Mouse (Mus musculus) CD4-positive, CD25-positive, alpha-beta regulatory T cell, adult 4 months (primary cell): Measurements from ENCODE around the gene Aldh3a2. TPM values are rescaled to one million over a fixed set of nuclear protein-coding genes. Genes with fewer than 3 reads are reported as not detected.

Experiments
- polyA plus RNA-seq, 2 experiments: library from polyadenylated mRNA; unstranded; fragments of 100-300 nt; shearing (Covaris generic); gene quantifications; one replicate each; pipeline ENCODE4 v1.2.1; 2017

The Aldh3a2 gene
- polyA plus RNA-seq, 2 experiments from 2014 or later: 35.8 to 49.3 TPM

Other genes with a start within 250 kb of the Aldh3a2 start
- not detected for gene Kcnj12, start 244.9 kb downstream of the Aldh3a2 start, polyA plus RNA-seq
- gene Tnfrsf13b, start 140.7 kb downstream of the Aldh3a2 start, polyA plus RNA-seq: 10 to 100 TPM; 77.2 to 97.2 TPM
- 10 to 100 TPM; 11.3 to 13.1 TPM for gene Usp22, start 92.4 kb downstream of the Aldh3a2 start, polyA plus RNA-seq
- gene Aldh3a1, start 59.9 kb downstream of the Aldh3a2 start, polyA plus RNA-seq: not detected
- not detected for gene Slc47a2, start 75.4 kb upstream of the Aldh3a2 start, polyA plus RNA-seq
- gene Slc47a1, start 110.9 kb upstream of the Aldh3a2 start, polyA plus RNA-seq: not detected
- gene Rnf112, start 186.7 kb upstream of the Aldh3a2 start, polyA plus RNA-seq: not detected
- gene Mfap4, start 218.0 kb upstream of the Aldh3a2 start, polyA plus RNA-seq: not detected
- gene Mapk7, start 226.9 kb upstream of the Aldh3a2 start, polyA plus RNA-seq: 10 to 100 TPM in 1 of 2 experiments, 1 to 10 TPM in 1; 9.2 to 18.0 TPM
- gene B9d1, start 237.7 kb upstream of the Aldh3a2 start, polyA plus RNA-seq: 1 to 10 TPM; 3.5 to 5.9 TPM